Mouse (Mus musculus) cerebellum, postnatal 36 days (tissue): ENCODE results near the gene Gsto2.
A peak's percentile ranks its signal among the peaks of the same experiment; 100 is the strongest.

ENCODE experiments used
- DNase-seq, 2 experiments: peaks; one replicate each; pipeline ENCODE4 v3.0.0; 2021 to 2022; ENCODE audit warnings: mixed read lengths in 2 of 2

Gene Gsto2

DNA sequence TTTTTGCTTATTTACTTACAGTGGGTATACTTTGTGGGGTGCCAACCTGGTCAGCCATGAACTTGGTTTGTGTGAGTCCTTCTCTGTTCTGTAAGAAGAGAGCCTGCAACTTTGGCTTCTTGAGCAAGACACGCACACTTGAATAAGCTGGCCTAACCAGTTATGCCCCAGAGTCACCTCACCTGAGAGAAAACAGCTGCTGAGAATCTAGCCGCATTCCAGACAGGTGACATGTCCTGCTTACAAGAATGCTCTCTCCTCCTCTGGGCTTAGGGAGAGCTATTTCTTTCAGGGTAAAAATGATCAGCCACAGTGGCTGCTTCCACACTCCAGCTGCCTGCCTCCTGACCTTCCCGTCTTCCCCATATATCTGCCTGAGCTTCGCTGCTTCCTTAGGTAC, 63.7 kb downstream of the Gsto2 start:
- DNase-seq, result no peak

DNA sequence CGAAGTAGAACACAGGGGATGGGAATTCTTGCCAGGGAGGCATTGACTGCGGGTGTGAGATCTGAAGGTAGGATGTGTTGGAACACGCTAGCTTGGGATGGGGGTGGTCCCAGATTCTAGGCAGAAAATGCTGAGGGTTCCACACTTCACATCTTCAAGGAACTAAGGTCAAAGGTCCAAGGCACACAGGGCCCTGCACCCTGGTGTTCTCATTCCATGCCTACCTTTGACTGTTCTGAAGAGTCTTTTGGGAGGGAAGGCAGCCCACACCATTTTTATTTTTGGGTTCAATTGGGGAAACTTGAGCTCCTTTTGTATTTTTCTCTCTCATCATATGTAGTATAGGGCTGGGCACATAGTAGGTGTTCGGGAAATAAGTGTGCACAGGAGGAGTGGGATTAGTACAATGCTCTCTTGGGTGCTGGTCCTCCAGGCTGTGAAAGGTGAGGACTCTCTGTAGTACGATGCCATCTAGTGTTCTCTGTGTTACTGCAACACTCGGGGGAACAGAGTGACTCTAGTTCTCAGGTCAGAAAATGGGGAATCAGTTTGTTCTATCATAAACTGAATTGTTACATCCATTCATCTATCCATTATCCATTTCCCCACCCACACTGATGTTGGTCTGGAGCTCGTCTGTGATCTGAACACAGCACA, 66.8 kb downstream of the Gsto2 start:
- DNase-seq, result peak in 1 of 2 experiments; percentile 7

DNA sequence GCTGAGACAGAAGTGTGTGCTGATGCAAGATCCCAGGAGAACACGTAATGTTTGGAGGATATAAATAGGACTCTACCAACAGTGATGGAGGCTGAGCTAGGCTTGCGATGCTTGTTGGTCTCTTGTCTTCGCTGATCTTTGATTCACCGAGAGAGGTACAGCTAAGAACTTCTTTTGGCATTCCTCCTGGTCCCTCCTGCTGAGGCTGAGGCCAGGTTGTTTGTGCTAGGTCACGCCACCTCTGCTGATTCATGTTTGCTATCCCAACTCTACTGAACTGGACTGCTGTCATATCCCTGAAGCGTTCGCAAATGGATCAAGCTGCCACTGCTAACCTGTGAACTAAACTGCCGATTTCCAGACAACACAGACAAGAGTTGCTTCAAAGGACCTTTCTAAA, 68.8 kb downstream of the Gsto2 start:
- no peak for DNase-seq

DNA sequence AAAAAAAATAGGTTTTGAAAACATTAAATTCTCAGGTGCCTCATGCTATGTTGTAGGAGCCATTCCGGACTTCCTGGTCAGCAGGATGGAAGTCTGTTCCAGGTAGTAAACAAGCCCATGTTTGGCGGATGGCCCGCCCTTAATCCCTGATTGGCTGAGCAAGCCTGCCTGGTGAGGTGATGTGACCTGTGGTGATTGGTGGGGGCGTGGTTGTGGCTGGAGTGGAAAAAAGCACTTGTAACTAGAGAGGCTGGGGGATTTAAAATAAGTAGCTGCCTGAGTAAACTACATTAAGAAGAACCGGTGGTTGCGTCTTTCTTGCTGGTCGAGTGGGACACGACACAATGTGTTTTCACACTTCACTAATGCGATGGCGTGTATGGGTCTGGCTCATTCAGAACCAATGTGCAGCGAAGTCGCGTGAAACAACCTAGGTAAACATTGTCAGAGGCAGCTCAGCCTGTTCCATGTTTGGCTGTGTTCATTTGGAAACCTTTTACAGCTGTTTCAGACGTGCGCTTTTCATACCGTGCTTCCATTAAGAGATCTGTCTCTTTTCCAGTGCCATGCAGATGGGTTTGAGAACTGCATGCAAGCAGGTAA, 69.4 kb downstream of the Gsto2 start:
- no peak for DNase-seq

DNA sequence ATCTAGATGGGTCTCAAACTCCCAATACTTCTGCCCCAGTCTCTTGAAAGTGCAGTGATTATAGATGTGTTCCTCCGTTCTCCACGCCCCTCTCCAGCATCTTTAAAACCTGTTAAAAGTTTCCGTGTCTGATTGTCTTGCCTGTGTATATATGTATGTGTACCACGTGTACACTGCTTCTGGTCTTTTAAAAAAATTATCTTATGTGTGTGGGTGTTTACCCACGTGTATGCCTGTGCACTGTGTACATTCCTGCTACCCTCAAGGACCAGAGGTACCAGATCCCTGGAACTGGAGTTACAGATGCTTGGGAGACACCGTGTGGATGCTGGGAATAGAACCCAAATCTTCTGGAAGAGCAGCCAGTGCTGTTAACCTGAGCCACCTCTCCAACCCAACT, 70.2 kb downstream of the Gsto2 start:
- no peak for DNase-seq
